Mouse (Mus musculus) spleen, postnatal 10 days (tissue): Measurements from ENCODE around the gene Smc1a.
"Not testable (repeated sequence)": the region's sequence is repeated elsewhere in the genome, so short reads cannot be mapped to it uniquely, and the experiment has no call there.

ENCODE experiments used
- DNase-seq, 2 experiments: peaks; one replicate each; pipeline ENCODE4 v3.0.0; 2021 to 2022; ENCODE audit warnings: low spot score in 2 of 2

The Smc1a gene

DNA sequence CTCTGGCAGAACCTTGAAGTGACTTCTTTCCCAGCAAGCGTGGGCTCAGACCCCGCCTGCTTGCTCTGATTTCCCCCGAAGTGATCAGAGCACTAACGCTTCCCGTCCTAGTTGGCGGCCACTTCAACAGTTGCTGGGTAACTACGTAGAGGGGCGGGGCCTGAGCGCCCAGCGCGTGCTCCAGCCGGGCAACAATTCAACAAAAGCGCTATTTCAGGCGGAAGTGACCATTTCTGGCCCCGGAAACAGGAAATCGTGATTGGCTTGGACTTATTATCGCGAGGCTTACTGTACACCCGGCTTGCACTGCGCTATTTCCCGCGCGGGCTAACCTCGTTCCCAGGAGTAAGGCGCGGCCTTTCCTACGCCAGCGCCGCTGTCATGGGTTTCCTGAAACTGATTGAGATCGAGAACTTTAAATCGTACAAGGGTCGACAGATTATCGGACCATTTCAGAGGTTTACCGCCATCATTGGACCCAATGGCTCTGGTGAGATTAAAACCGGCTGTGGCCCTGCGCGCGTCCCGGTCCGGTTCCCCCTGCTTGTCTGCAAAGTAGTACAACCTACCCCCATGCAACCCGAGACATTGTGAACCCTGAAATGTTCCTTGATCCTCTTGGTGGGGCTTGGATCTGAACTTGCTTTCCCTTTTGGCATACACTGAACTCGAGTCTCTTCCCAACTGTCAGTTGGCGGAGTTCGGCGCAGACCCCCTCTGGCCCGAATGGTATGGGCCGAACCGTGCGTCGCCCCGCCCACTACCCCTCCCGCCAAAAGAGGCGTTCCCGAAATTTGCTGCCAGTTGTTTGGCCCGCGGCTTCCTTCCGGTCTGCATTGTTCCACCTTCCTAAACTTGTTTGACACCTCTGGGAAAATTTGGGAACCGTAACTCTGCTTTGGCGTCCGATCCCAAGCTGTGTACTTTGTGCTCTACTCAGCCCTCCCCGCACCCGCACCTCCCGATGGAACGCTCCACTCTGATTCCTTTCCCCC is at the start of gene Smc1a, which contains the start of gene Ribc1:
TSS of gene Smc1a (plus strand) at position 278 of the 995 bp plus-strand sequence.
TSS of gene Ribc1 (minus strand) at position 145 of the 995 bp plus-strand sequence.
- peak; percentile 72 to 89 for DNase-seq

DNA sequence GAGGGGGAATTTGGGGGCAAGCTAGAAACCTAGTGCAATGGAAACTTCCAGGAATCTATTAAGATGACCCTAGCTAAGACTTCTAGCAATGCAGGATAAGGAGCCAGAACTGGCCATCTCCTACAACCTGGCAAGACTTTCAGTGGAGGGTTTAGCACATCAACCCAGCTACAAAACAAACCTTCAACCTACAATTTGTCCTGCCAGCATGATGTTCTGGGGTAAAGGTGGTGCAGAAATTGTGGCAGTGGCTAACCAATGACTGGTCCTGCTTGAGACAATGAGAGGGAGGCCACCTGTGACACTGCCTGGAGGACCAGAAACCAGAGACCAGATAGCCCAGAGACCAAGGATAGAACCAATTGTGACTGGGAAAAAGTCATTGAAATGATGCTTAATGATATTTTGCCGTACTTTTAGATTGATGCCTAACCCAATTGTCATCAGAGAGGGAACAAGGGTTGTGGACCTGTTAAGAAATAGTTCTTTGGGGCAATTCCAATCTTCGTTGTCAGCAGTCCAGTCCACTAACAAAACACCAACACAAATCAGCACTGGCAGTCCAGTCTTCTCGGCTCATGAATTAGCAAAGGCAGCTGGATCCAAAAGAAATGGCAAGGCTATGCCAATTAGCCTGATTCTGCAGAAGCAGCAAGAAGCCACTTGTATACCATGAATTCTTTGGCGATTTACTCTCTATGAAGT is 17.1 kb upstream of the Smc1a start:
- no peak for DNase-seq

DNA sequence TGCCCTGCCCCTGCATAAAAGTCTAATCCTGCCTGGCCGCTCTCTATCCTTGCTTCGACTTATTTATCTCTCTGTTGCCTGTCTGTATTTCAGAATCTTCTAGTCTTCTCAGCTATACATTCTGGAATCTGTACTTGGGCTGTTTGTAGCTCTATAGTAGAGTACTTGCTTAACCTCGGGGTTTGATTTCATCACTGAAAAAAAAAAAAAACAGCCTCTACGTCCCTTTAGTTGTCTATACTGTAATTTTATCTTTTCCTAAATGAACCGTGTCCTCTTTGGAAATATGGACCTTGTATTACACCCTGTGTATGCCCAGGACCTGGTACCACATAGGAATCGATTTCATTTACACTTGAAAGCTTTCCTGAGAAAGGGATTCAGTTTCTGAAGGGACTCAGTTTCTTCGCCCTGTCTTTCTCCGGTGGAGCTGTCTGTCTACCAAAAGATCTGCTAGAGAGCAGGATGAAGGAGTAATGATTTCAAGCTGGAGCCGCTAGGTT is 15.0 kb upstream of the Smc1a start:
- no peak for DNase-seq

GRCm38 (mm10) chrX:152001737-152002710 is 14.2 kb upstream of the Smc1a start, which contains the start of gene Hsd17b10:
Gene Hsd17b10, plus strand, starts transcription at chrX:152001845.
- peak; percentile 46 to 87 for DNase-seq

DNA sequence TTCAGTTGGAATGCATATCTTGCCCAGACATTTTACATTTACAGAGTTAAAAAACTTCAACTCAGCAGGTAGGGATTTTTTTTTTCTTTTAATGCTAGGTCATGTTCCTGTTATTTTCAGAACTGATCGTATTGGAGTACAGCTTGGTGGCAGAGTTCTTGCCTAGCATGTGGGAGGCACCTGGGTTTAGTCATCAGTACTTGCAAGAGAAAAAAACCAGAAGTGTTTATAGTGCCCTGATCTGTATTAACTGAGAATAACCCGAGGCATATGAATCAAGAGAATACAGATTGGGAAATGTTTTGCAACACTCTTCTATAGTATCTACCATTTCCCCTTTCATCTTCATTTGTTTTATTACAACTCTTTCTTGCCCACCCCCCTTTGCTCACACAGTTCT is 13.4 kb upstream of the Smc1a start:
- DNase-seq: no peak

GRCm38 (mm10) chrX:152007863-152008262 is 8.4 kb upstream of the Smc1a start:
- DNase-seq: no peak

DNA sequence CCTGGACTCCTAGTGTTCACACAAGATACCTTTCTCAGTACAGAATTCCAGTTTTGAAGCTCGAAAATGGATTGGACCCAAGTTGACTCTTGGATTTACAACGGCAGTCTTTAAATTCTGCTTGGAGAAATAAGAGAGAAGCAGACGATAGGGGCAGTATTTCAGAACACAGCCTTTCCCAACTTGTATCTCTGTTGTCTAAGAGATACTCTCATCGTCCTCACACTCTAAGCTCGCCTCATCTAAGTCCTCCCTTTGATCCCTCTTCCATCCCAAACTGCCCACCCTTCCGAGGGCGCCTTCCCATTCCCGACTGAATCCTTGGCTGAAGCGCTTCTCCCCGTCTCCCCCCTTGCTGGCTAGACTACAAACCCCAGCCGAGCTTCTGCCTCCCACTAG is 477 bp upstream of the Smc1a start:
- no peak for DNase-seq

DNA sequence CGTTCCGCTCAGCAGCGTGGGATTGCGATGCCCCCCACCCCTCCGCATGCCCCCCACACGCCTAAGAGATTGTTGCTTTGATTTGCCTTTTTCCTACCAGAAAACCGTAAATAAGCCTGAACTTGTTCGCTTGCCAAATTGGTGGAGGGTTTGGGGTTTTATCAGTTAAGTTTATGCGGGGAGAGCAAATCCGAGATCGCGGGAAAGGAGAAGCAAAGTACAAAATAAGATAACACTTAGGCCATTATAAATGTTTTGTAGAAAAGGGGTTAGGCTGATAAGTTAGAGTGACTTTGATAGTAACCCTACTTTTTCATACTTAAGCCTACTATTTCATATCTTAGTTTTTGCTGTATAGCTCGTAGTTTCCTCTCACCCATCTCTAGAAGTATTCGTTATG is 958 bp downstream of the Smc1a start:
- no peak for DNase-seq

DNA sequence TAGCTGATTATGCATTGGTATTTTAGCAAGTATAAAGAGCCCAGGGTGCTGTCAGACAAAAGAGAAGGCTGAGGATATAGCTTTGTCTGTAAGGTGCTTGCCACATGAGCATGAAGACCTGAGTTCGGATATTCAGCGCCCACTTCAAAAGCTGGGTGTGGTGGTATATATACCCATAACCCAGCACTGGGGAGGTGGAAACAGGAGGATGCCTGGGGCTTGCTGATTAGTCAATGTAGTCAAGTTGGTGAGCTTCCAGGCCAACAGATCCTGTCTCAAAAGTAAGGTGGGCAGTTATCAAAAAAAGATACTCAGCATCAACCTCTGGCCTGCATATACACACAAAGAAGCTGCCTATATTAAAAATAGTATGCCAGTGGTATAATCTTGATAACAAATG is 3.1 kb downstream of the Smc1a start:
- peak in 1 of 2 experiments; percentile 23 for DNase-seq

DNA sequence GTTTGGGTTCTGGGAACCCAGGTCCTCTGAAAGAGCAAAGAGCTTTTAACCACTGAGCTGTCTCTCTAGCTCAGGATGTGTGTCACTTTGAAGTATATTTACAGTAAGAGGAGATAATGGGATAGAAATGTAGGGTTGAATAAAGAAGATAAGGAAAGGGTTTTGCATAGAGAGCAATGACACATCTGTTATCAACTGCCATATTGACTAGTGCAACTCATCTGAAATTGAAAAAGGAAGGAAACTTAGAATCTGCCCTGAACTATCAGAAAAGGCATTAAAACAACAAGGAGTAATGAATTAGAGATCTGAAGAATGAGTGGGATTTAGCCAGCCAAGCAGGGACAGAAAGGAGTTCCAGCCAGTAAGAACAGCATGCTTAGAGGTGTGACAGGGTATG is 23.6 kb downstream of the Smc1a start:
- no peak for DNase-seq

- DNase-seq: no peak
Observed at GRCm38 (mm10) chrX:152047230-152047629, 31.0 kb downstream of the Smc1a start.

- DNase-seq: no peak
Observed at GRCm38 (mm10) chrX:152052546-152052945, 36.3 kb downstream of the Smc1a start.

- no peak for DNase-seq
Observed at GRCm38 (mm10) chrX:152054094-152054493, 37.9 kb downstream of the Smc1a start.

- DNase-seq: no peak
Observed at GRCm38 (mm10) chrX:152065674-152066073, 49.4 kb downstream of the Smc1a start.

DNA sequence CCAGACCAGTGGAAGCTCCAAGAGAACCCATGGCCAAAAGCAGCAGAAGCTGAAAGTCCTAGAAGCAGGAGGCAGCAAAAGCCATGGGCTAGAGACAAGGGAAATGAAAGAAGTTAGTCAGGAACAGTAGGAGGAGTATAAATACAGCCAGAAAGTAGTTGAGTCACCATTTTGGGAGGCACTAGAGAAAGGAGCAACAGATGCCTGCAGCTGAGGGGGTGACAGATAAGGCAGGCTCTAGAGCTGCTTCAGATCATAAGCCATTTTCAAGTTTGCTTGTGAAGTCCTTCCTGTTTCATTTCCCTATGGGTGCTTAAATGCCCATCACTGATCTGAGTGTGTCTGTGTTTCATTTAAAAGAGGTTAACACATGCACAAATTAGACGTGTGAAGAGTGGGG is 51.6 kb downstream of the Smc1a start:
- no peak for DNase-seq

GRCm38 (mm10) chrX:152089832-152090614 is 73.8 kb downstream of the Smc1a start:
- not testable (repeated sequence) for DNase-seq

- DNase-seq: no peak
Observed at GRCm38 (mm10) chrX:152097572-152097971, 81.3 kb downstream of the Smc1a start.
